Mouse (Mus musculus) MEL (cell line): ENCODE measurements around the gene Atg9b.

Experiments
- CTCF ChIP-seq, 3 experiments: IDR thresholded peaks in 2 of 3; conservative IDR thresholded peaks in 1 of 3; 2 replicates each; pipeline ENCODE4 v1.5.1; 2011 to 2012; ENCODE audit warnings: low read length in 3 of 3, low read depth in 2 of 3, mild to moderate bottlenecking in 2 of 3, improper control_type of control experiment in 1 of 3, inconsistent platforms in 1 of 3, mixed read lengths in 1 of 3, moderate library complexity in 1 of 3; ENCODE audit not compliant: control insufficient read depth in 1 of 3, insufficient read depth in 1 of 3, poor library complexity in 1 of 3, severe bottlenecking in 1 of 3
- E2F4 ChIP-seq: IDR thresholded peaks from 2 replicates; pipeline ENCODE4 v1.6.1; 2011; ENCODE audit warnings: low read depth, low read length, improper control_type of control experiment, borderline replicate concordance
- EP300 ChIP-seq, 2 experiments: IDR thresholded peaks; 2 replicates each; pipeline ENCODE4 v1.6.1; 2011; ENCODE audit warnings: improper control_type of control experiment in 2 of 2, low read length in 2 of 2, low read depth in 1 of 2, mild to moderate bottlenecking in 1 of 2
- JUND ChIP-seq: IDR thresholded peaks from 2 replicates; pipeline ENCODE4 v1.6.1; 2011; ENCODE audit warnings: low read depth, mild to moderate bottlenecking, improper control_type of control experiment, low read length
- MAZ ChIP-seq: IDR thresholded peaks from 2 replicates; pipeline ENCODE4 v1.6.1; 2012; ENCODE audit warnings: low read depth, mild to moderate bottlenecking, inconsistent platforms, low read length, improper control_type of control experiment
- NRF1 ChIP-seq: IDR thresholded peaks from 2 replicates; pipeline ENCODE4 v1.6.1; 2014; ENCODE audit warnings: low read depth, mild to moderate bottlenecking, inconsistent platforms, low read length, improper control_type of control experiment, moderate library complexity; ENCODE audit not compliant: poor library complexity, insufficient read depth, severe bottlenecking

- TF ChIP-seq JUND = no peak
- TF ChIP-seq CTCF (IDR thresholded peaks at IDR 0.05 in 2 of 3, conservative IDR thresholded peaks at IDR 0.05 in 1 of 3; ENCODE audit: control insufficient read depth in 1 of 3, insufficient read depth in 1 of 3, low read depth in 2 of 3, low read length in 3 of 3, poor library complexity in 1 of 3, severe bottlenecking in 1 of 3) = no peak
- no peak for TF ChIP-seq E2F4
- TF ChIP-seq EP300 (IDR thresholded peaks at IDR 0.05; ENCODE audit: low read depth in 1 of 2, low read length in 2 of 2) = no peak
- no peak for TF ChIP-seq NRF1
- no peak for TF ChIP-seq MAZ
Measured at GRCm38 (mm10) chr5:24337821-24338220, 54.1 kb downstream of the Atg9b start.
